Mouse (Mus musculus) testis, adult 2 months (tissue): ENCODE data around the gene Plekhg3.

ENCODE experiments used
- CTCF ChIP-seq: fragments of 200-500 bp; IDR thresholded peaks from 2 replicates; pipeline ENCODE4 v1.5.1; 2012; ENCODE audit warnings: low read depth, mild to moderate bottlenecking, inconsistent platforms, low read length, moderate library complexity; ENCODE audit not compliant: control insufficient read depth, insufficient read depth, insufficient replicate concordance
- POLR2A ChIP-seq: fragments of 200-500 bp; IDR thresholded peaks from 2 replicates; pipeline ENCODE4 v1.6.1; 2012; ENCODE audit warnings: low read depth, mild to moderate bottlenecking, inconsistent platforms, low read length, moderate library complexity; ENCODE audit not compliant: control insufficient read depth

DNA sequence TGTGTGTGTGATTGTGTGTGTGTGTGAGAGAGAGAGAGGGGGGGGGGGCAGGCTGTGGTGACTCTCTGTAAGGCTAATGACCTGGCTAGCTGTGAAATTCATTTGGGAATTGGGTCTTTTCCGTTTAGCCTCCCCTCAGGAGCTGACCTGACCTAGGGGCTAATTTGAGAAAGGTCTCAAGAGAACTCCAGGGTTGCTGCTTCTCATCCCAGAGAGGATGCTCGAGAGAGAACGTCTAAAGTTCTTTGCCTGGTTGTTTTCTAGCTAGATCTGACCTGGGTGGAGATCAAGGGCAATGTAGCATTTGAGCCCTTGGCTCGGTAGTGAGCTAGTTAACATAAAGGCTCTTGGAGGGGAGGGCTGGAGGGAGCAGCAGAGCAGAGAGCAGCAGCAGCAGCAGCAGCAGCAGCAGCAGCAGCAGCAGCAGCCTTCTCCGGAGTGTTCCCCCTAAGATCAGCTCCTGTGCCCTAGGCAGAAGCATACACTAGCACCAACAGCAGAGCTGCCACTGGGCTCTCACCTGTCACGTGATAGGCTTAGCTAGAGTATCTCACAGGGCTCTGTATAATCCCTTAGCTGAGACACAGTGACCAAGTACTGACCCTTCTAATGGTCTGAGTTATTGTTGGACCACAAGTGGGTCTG is 26.2 kb downstream of the Plekhg3 start:
- TF ChIP-seq POLR2A = no peak
- no peak for TF ChIP-seq CTCF
